Mouse (Mus musculus): Measurements from ENCODE around the gene Tec. TPM values are rescaled to one million over a fixed set of nuclear protein-coding genes. Genes with fewer than 3 reads are reported as not detected.

Gene Tec
- polyA plus RNA-seq, 1 experiment from 2014 or later, result 2.9 TPM

- Histone ChIP-seq H3K9me3 (ENCODE audit: control insufficient read depth, low read length) (no peaks in the 10 kb centered on the region), H3K9ac (replicated peaks; ENCODE audit: low read depth, low read length) (no peak overlapping the region)
- WGBS, result 83% methylated on average over 1 of the region's 1 CpGs
Observed at GRCm38 (mm10) chr5:72732885-72733284, 135.4 kb downstream of the Tec start.

GRCm38 (mm10) chr5:72725404-72725803, 142.9 kb downstream of the Tec start:
- no peak overlapping the region for H3K4me2 ChIP-seq (ENCODE audit: low read length)
- no peaks in the 10 kb centered on the region for H3K36me3 ChIP-seq (ENCODE audit: control insufficient read depth, insufficient read depth)
- ATAC-seq, result no peak
- no peaks in the 10 kb centered on the region for H3K9me3 ChIP-seq (ENCODE audit: control insufficient read depth, low read length)
- WGBS, result 84% methylated on average over 3 of the region's 3 CpGs
- H3K4me1 ChIP-seq (replicated peaks; ENCODE audit: control insufficient read depth, insufficient read depth, low read length), result no peaks in the 10 kb centered on the region
- H3K4me3 ChIP-seq (replicated peaks; ENCODE audit: low read length), result no peak overlapping the region
- no peaks in the 10 kb centered on the region for H3K27me3 ChIP-seq (replicated peaks; ENCODE audit: control insufficient read depth, insufficient read depth, low read length)
- H3K27ac ChIP-seq (ENCODE audit: low read length), result no peak overlapping the region
- H3K9ac ChIP-seq (replicated peaks; ENCODE audit: low read depth, low read length), result no peak overlapping the region

More at GRCm38 (mm10) chr5:72732885-72733284, 135.4 kb downstream of the Tec start:
- H3K4me3 ChIP-seq (replicated peaks; ENCODE audit: low read length), result no peak overlapping the region
- H3K36me3 ChIP-seq (ENCODE audit: control insufficient read depth, insufficient read depth), result no peaks in the 10 kb centered on the region
- no peak for ATAC-seq
- H3K4me2 ChIP-seq (ENCODE audit: low read length), result no peak overlapping the region
- no peaks in the 10 kb centered on the region for H3K4me1 ChIP-seq (replicated peaks; ENCODE audit: control insufficient read depth, insufficient read depth, low read length)
- no peaks in the 10 kb centered on the region for H3K27me3 ChIP-seq (replicated peaks; ENCODE audit: control insufficient read depth, insufficient read depth, low read length)
- H3K27ac ChIP-seq (ENCODE audit: low read length), result no peak overlapping the region

GRCm38 (mm10) chr5:72723429-72723828, 144.9 kb downstream of the Tec start:
- ATAC-seq, result no peak
- Histone ChIP-seq H3K4me2 (ENCODE audit: low read length) (no peak overlapping the region), H3K27ac (ENCODE audit: low read length) (no peak overlapping the region), H3K36me3 (ENCODE audit: control insufficient read depth, insufficient read depth) (no peaks in the 10 kb centered on the region), H3K9ac (replicated peaks; ENCODE audit: low read depth, low read length) (no peak overlapping the region), H3K4me1 (replicated peaks; ENCODE audit: control insufficient read depth, insufficient read depth, low read length) (no peaks in the 10 kb centered on the region), H3K4me3 (replicated peaks; ENCODE audit: low read length) (no peak overlapping the region), H3K9me3 (ENCODE audit: control insufficient read depth, low read length) (no peaks in the 10 kb centered on the region), H3K27me3 (replicated peaks; ENCODE audit: control insufficient read depth, insufficient read depth, low read length) (no peaks in the 10 kb centered on the region)
- 87% methylated on average over 2 of the region's 2 CpGs for WGBS

- WGBS, result 66% methylated on average over 7 of the region's 7 CpGs
- no peak for ATAC-seq
- H3K27me3 ChIP-seq (replicated peaks; ENCODE audit: control insufficient read depth, insufficient read depth, low read length), result no peaks in the 10 kb centered on the region
- no peak overlapping the region for H3K9ac ChIP-seq (replicated peaks; ENCODE audit: low read depth, low read length)
- H3K27ac ChIP-seq (ENCODE audit: low read length), result no peak overlapping the region
- H3K36me3 ChIP-seq (ENCODE audit: control insufficient read depth, insufficient read depth), result no peaks in the 10 kb centered on the region
- no peak overlapping the region for H3K4me3 ChIP-seq (replicated peaks; ENCODE audit: low read length)
- no peaks in the 10 kb centered on the region for H3K4me1 ChIP-seq (replicated peaks; ENCODE audit: control insufficient read depth, insufficient read depth, low read length)
- no peaks in the 10 kb centered on the region for H3K9me3 ChIP-seq (ENCODE audit: control insufficient read depth, low read length)
- no peak overlapping the region for H3K4me2 ChIP-seq (ENCODE audit: low read length)
Observed at GRCm38 (mm10) chr5:72720587-72720986, 147.7 kb downstream of the Tec start.

GRCm38 (mm10) chr5:72710572-72711278, 157.6 kb downstream of the Tec start:
- H3K27ac ChIP-seq (ENCODE audit: low read length), result no peak overlapping the region
- ATAC-seq, result no peak
- no peak overlapping the region for H3K4me2 ChIP-seq (ENCODE audit: low read length)
- H3K4me1 ChIP-seq (replicated peaks; ENCODE audit: control insufficient read depth, insufficient read depth, low read length), result no peaks in the 10 kb centered on the region
- H3K9ac ChIP-seq (replicated peaks; ENCODE audit: low read depth, low read length), result no peak overlapping the region
- no peaks in the 10 kb centered on the region for H3K27me3 ChIP-seq (replicated peaks; ENCODE audit: control insufficient read depth, insufficient read depth, low read length)
- WGBS, result 28% methylated on average over 4 of the region's 4 CpGs
- no peaks in the 10 kb centered on the region for H3K9me3 ChIP-seq (ENCODE audit: control insufficient read depth, low read length)
- H3K36me3 ChIP-seq (ENCODE audit: control insufficient read depth, insufficient read depth), result no peaks in the 10 kb centered on the region
- no peak overlapping the region for H3K4me3 ChIP-seq (replicated peaks; ENCODE audit: low read length)

- Histone ChIP-seq H3K27ac (ENCODE audit: low read length) (no peak overlapping the region), H3K4me3 (replicated peaks; ENCODE audit: low read length) (no peak overlapping the region), H3K4me2 (ENCODE audit: low read length) (no peak overlapping the region), H3K9ac (replicated peaks; ENCODE audit: low read depth, low read length) (no peak overlapping the region), H3K27me3 (replicated peaks; ENCODE audit: control insufficient read depth, insufficient read depth, low read length) (no peaks in the 10 kb centered on the region), H3K9me3 (ENCODE audit: control insufficient read depth, low read length) (no peaks in the 10 kb centered on the region), H3K36me3 (ENCODE audit: control insufficient read depth, insufficient read depth) (no peaks in the 10 kb centered on the region), H3K4me1 (replicated peaks; ENCODE audit: control insufficient read depth, insufficient read depth, low read length) (no peaks in the 10 kb centered on the region)
- ATAC-seq, result no peak
- WGBS, result 94% methylated on average over 9 of the region's 9 CpGs
Observed at GRCm38 (mm10) chr5:72709976-72710375, 158.3 kb downstream of the Tec start.

- Histone ChIP-seq H3K4me3 (replicated peaks; ENCODE audit: low read length) (no peak overlapping the region), H3K27ac (ENCODE audit: low read length) (no peak overlapping the region), H3K4me1 (replicated peaks; ENCODE audit: control insufficient read depth, insufficient read depth, low read length) (no peaks in the 10 kb centered on the region), H3K9ac (replicated peaks; ENCODE audit: low read depth, low read length) (no peak overlapping the region), H3K36me3 (ENCODE audit: control insufficient read depth, insufficient read depth) (no peaks in the 10 kb centered on the region), H3K9me3 (ENCODE audit: control insufficient read depth, low read length) (no peaks in the 10 kb centered on the region), H3K4me2 (ENCODE audit: low read length) (no peak overlapping the region), H3K27me3 (replicated peaks; ENCODE audit: control insufficient read depth, insufficient read depth, low read length) (no peaks in the 10 kb centered on the region)
- WGBS, result 89% methylated on average over 13 of the region's 13 CpGs
- ATAC-seq, result no peak
Observed at GRCm38 (mm10) chr5:72709451-72709850, 158.8 kb downstream of the Tec start.

GRCm38 (mm10) chr5:72706722-72707121, 161.6 kb downstream of the Tec start:
- no peak for ATAC-seq
- H3K4me2 ChIP-seq (ENCODE audit: low read length), result no peak overlapping the region

GRCm38 (mm10) chr5:72706095-72706494, 162.2 kb downstream of the Tec start:
- no peak for ATAC-seq

More at GRCm38 (mm10) chr5:72706722-72707121, 161.6 kb downstream of the Tec start:
- WGBS, result 68% methylated on average over 10 of the region's 10 CpGs
- H3K4me3 ChIP-seq (replicated peaks; ENCODE audit: low read length), result no peak overlapping the region
- H3K36me3 ChIP-seq (ENCODE audit: control insufficient read depth, insufficient read depth), result no peaks in the 10 kb centered on the region
- no peak overlapping the region for H3K27ac ChIP-seq (ENCODE audit: low read length)
- H3K9me3 ChIP-seq (ENCODE audit: control insufficient read depth, low read length), result no peaks in the 10 kb centered on the region
- H3K9ac ChIP-seq (replicated peaks; ENCODE audit: low read depth, low read length), result no peak overlapping the region
- no peaks in the 10 kb centered on the region for H3K4me1 ChIP-seq (replicated peaks; ENCODE audit: control insufficient read depth, insufficient read depth, low read length)
- no peaks in the 10 kb centered on the region for H3K27me3 ChIP-seq (replicated peaks; ENCODE audit: control insufficient read depth, insufficient read depth, low read length)

More at GRCm38 (mm10) chr5:72706095-72706494, 162.2 kb downstream of the Tec start:
- H3K4me3 ChIP-seq (replicated peaks; ENCODE audit: low read length), result no peak overlapping the region
- H3K9ac ChIP-seq (replicated peaks; ENCODE audit: low read depth, low read length), result no peak overlapping the region
- 0 out of 2 replicates have a peak, but pooled peaks cover 2% of the 10 kb centered on the region for H3K9me3 ChIP-seq (ENCODE audit: control insufficient read depth, low read length)
- WGBS, result 43% methylated on average over 10 of the region's 10 CpGs
- no peak overlapping the region for H3K4me2 ChIP-seq (ENCODE audit: low read length)
- no peaks in the 10 kb centered on the region for H3K27me3 ChIP-seq (replicated peaks; ENCODE audit: control insufficient read depth, insufficient read depth, low read length)
- H3K27ac ChIP-seq (ENCODE audit: low read length), result no peak overlapping the region
- no peaks in the 10 kb centered on the region for H3K36me3 ChIP-seq (ENCODE audit: control insufficient read depth, insufficient read depth)
- no peaks in the 10 kb centered on the region for H3K4me1 ChIP-seq (replicated peaks; ENCODE audit: control insufficient read depth, insufficient read depth, low read length)
